Mouse (Mus musculus): ENCODE results near the gene Fam24a. TPM values are rescaled to one million over a fixed set of nuclear protein-coding genes. Genes with fewer than 3 reads are reported as not detected.

Fam24a gene
- not detected in 2 replicates for total RNA-seq (2014; rRNA removed)
- polyA plus RNA-seq (2015; fragmentation: Nextera tagmentation; extraction: Ambion mirVana): 0.29 and 0.44 TPM in 2 replicates

DNA sequence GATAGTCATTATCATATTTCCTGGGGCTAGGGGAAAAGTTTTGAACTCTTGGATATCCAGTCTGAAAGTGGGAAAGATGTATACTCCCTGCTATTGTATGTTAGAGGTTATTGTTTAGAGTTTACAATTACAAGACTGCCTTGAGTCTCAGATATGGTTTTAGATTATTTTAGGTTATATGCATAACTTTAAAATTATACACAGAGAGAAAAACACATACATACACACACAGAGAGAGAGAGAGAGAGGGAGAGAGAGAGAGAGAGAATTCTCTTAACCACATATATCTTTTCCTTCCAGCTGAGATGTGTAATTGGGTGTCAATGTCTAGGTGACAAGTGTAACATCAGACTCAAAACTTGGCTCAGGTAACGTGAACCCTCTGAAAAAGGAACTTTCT lies at the start of gene Fam24a:
TSS of gene Fam24a (plus strand) at position 301 of the 400 bp plus-strand sequence.
- no peak within 1 kb of the TSS for H3K27ac ChIP-seq
- H3K36me3 ChIP-seq (ENCODE audit: insufficient read depth, low read length): no peaks in the 10 kb centered on the region
- no peak within 1 kb of the TSS for H3K4me3 ChIP-seq (ENCODE audit: low read length)
- TF ChIP-seq CTCF (IDR thresholded peaks at IDR 0.05; ENCODE audit: low read depth): no peak
- no peaks in the 10 kb centered on the region for H3K9me3 ChIP-seq (ENCODE audit: low read length)
- H3K4me2 ChIP-seq (ENCODE audit: low read depth, low read length): no peak within 1 kb of the TSS
- H3K27me3 ChIP-seq (ENCODE audit: insufficient read depth, low read length): no peaks in the 10 kb centered on the region
- DNase-seq (ENCODE audit: low spot score): no peak
- WGBS: 51% methylated on average over 1 of the region's 1 CpGs
- no peak within 1 kb of the TSS for H3K9ac ChIP-seq (replicated peaks; ENCODE audit: low read length)
- no peaks in the 10 kb centered on the region for H3K4me1 ChIP-seq (ENCODE audit: insufficient read depth, low read length)
- no peak for ATAC-seq

DNA sequence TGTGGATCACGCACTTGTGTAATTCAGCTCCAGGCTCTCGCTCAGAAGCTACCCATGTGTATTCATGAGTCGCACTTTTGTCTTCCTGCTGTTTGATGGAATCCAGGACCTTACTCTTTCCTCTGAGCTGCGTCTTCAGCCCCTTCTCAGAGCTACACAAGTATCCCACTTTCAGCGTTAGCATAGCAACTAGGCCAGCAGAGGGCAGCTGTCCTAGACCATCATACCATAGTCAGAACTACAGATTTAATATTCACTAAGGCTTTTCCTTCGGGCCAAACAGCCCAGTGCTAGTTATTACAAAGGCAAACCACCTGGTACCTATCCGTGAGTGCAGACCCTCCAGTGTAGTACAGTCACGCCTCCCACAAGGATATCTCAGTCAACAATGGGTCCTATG lies 36.5 kb upstream of the Fam24a start:
- WGBS: 78% methylated on average over 8 of the region's 8 CpGs
- H3K27ac ChIP-seq: no peak overlapping the region
- peak; percentile 34 for TF ChIP-seq CTCF (IDR thresholded peaks at IDR 0.05; ENCODE audit: low read depth)
- no peaks in the 10 kb centered on the region for H3K27me3 ChIP-seq (ENCODE audit: insufficient read depth, low read length)
- H3K4me2 ChIP-seq (ENCODE audit: low read depth, low read length): no peak overlapping the region
- H3K36me3 ChIP-seq (ENCODE audit: insufficient read depth, low read length): no peaks in the 10 kb centered on the region
- ATAC-seq (no peak), DNase-seq (ENCODE audit: low spot score) (no peak)
- H3K9ac ChIP-seq (replicated peaks; ENCODE audit: low read length): no peak overlapping the region
- no peaks in the 10 kb centered on the region for H3K4me1 ChIP-seq (ENCODE audit: insufficient read depth, low read length)
- H3K9me3 ChIP-seq (ENCODE audit: low read length): no peaks in the 10 kb centered on the region
- no peak overlapping the region for H3K4me3 ChIP-seq (ENCODE audit: low read length)

DNA sequence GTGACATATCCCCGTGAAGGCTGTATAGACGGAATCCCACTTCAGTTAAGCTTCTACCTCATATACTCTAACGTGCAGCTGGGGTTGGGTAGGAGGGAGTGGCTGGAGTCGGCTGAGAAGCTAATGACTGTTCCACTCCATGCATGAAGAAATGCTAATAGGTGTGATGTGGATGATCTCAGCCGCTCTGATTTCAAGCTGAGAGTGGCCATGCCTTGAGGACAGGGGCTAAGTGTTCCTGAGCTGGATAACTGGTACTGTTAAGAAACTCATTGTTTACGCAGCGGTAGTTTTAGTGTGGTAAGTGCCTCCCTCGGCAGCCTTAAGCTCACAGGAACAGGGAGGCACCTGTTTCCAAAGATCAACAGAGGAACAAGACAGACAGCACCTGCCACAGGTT lies 30.3 kb upstream of the Fam24a start:
- H3K4me1 ChIP-seq (ENCODE audit: insufficient read depth, low read length): no peaks in the 10 kb centered on the region
- ATAC-seq (no peak), DNase-seq (ENCODE audit: low spot score) (no peak)
- H3K4me2 ChIP-seq (ENCODE audit: low read depth, low read length): no peak overlapping the region
- WGBS: 80% methylated on average over 8 of the region's 8 CpGs
- no peaks in the 10 kb centered on the region for H3K36me3 ChIP-seq (ENCODE audit: insufficient read depth, low read length)
- no peak overlapping the region for H3K27ac ChIP-seq
- H3K27me3 ChIP-seq (ENCODE audit: insufficient read depth, low read length): no peaks in the 10 kb centered on the region
- H3K4me3 ChIP-seq (ENCODE audit: low read length): no peak overlapping the region
- TF ChIP-seq CTCF (IDR thresholded peaks at IDR 0.05; ENCODE audit: low read depth): no peak
- H3K9ac ChIP-seq (replicated peaks; ENCODE audit: low read length): no peak overlapping the region
- no peaks in the 10 kb centered on the region for H3K9me3 ChIP-seq (ENCODE audit: low read length)

DNA sequence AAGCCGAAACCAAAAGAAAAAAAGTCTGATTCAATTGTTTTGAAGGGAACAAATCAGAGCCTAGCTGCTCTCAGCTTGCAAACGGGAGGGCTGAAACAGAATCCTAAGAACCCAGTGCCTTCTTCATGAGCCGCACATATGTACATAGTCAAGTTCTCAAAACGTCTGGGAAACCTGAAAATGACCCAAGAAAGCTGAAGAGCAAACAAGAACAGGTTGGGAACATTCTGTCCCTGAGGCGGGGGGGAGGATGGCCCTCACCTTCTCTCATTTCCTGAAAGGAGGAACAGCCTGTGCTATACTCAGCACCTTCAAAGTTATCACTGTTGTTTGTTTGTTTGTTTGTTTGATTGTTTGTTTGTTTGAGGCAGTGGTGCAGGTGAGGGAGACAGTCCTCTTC lies 26.9 kb upstream of the Fam24a start:
- H3K27ac ChIP-seq: no peak overlapping the region
- no peak for DNase-seq (ENCODE audit: low spot score)
- no peaks in the 10 kb centered on the region for H3K36me3 ChIP-seq (ENCODE audit: insufficient read depth, low read length)
- no peak overlapping the region for H3K4me3 ChIP-seq (ENCODE audit: low read length)
- 80% methylated on average over 5 of the region's 5 CpGs for WGBS
- H3K9me3 ChIP-seq (ENCODE audit: low read length): no peaks in the 10 kb centered on the region
- no peak overlapping the region for H3K4me2 ChIP-seq (ENCODE audit: low read depth, low read length)
- H3K27me3 ChIP-seq (ENCODE audit: insufficient read depth, low read length): no peaks in the 10 kb centered on the region
- no peak overlapping the region for H3K9ac ChIP-seq (replicated peaks; ENCODE audit: low read length)
- ATAC-seq: no peak
- TF ChIP-seq CTCF (IDR thresholded peaks at IDR 0.05; ENCODE audit: low read depth): no peak
- no peaks in the 10 kb centered on the region for H3K4me1 ChIP-seq (ENCODE audit: insufficient read depth, low read length)

DNA sequence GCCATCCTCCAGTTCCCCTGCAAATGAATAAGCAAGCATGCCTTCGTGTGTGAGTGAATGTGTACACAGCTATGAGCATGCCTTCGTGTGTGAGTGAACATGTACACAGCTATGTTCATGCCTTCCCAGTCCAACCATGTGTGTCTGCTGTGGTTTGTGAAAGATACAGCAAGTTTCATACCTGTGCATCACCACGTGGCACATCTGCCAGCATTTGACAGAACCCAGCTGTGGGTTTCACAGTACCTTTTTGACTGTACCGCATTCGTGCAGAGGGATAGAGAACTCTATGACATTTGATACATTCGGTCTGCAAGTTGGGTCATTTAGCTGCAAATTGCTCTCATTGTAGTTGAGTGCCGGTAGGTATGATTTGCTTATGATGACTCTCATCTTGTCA lies 19.2 kb upstream of the Fam24a start:
- no peak for DNase-seq (ENCODE audit: low spot score)
- no peaks in the 10 kb centered on the region for H3K4me1 ChIP-seq (ENCODE audit: insufficient read depth, low read length)
- ATAC-seq: no peak
- TF ChIP-seq CTCF (IDR thresholded peaks at IDR 0.05; ENCODE audit: low read depth): no peak
- no peak overlapping the region for H3K4me2 ChIP-seq (ENCODE audit: low read depth, low read length)
- WGBS: 87% methylated on average over 7 of the region's 7 CpGs
- no peaks in the 10 kb centered on the region for H3K9me3 ChIP-seq (ENCODE audit: low read length)
- no peak overlapping the region for H3K9ac ChIP-seq (replicated peaks; ENCODE audit: low read length)
- H3K27ac ChIP-seq: no peak overlapping the region
- no peak overlapping the region for H3K4me3 ChIP-seq (ENCODE audit: low read length)
- H3K27me3 ChIP-seq (ENCODE audit: insufficient read depth, low read length): no peaks in the 10 kb centered on the region
- no peaks in the 10 kb centered on the region for H3K36me3 ChIP-seq (ENCODE audit: insufficient read depth, low read length)

DNA sequence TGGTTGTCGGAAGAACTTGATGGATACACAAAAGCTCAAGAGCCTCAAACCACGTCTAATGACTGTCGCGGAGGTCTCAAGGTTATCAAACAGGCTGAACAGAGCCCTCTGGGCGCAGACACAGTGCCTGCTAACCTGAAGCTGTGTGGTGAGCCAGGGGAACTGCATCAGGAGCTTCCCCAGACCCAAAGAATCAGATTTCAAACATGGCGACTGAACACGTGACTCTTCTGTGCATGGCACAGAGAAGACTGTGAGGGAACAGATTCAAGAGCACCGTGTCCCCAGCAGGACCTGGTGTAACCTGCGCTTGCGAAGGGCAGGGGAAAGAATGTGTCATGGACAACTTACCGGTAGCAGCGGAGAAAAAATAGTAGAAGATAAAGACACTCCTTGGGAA lies 16.1 kb upstream of the Fam24a start:
- no peaks in the 10 kb centered on the region for H3K4me1 ChIP-seq (ENCODE audit: insufficient read depth, low read length)
- no peak overlapping the region for H3K27ac ChIP-seq
- H3K9me3 ChIP-seq (ENCODE audit: low read length): no peaks in the 10 kb centered on the region
- no peaks in the 10 kb centered on the region for H3K27me3 ChIP-seq (ENCODE audit: insufficient read depth, low read length)
- WGBS: 77% methylated on average over 12 of the region's 12 CpGs
- no peak overlapping the region for H3K4me3 ChIP-seq (ENCODE audit: low read length)
- no peak for TF ChIP-seq CTCF (IDR thresholded peaks at IDR 0.05; ENCODE audit: low read depth)
- no peak overlapping the region for H3K4me2 ChIP-seq (ENCODE audit: low read depth, low read length)
- DNase-seq (ENCODE audit: low spot score): no peak
- no peaks in the 10 kb centered on the region for H3K36me3 ChIP-seq (ENCODE audit: insufficient read depth, low read length)
- H3K9ac ChIP-seq (replicated peaks; ENCODE audit: low read length): no peak overlapping the region
- ATAC-seq: no peak

DNA sequence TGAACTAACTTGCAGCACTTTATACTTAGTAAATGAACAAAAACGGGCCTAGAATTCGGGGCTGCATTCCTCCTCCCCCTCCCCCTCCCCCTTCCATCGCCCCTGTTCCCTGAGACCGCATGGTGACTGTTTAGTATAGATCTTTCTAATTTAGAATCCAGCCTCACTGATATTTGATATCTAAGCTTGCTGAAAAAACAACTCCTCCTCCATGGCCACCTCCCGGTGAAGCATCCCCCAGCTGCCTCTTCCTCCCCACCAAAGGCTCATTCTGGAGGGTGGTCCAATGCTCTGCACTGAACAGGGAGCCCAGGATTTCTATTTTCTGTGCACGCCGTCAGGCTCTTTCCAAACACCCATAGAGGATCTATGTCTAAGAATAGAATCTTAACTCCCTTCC lies 15.3 kb upstream of the Fam24a start:
- no peak overlapping the region for H3K27ac ChIP-seq
- no peak overlapping the region for H3K4me3 ChIP-seq (ENCODE audit: low read length)
- H3K36me3 ChIP-seq (ENCODE audit: insufficient read depth, low read length): no peaks in the 10 kb centered on the region
- TF ChIP-seq CTCF (IDR thresholded peaks at IDR 0.05; ENCODE audit: low read depth): no peak
- H3K4me2 ChIP-seq (ENCODE audit: low read depth, low read length): no peak overlapping the region
- DNase-seq (ENCODE audit: low spot score) (no peak), ATAC-seq (no peak)
- H3K27me3 ChIP-seq (ENCODE audit: insufficient read depth, low read length): no peaks in the 10 kb centered on the region
- H3K4me1 ChIP-seq (ENCODE audit: insufficient read depth, low read length): no peaks in the 10 kb centered on the region
- H3K9ac ChIP-seq (replicated peaks; ENCODE audit: low read length): no peak overlapping the region
- 85% methylated on average over 5 of the region's 7 CpGs for WGBS
- no peaks in the 10 kb centered on the region for H3K9me3 ChIP-seq (ENCODE audit: low read length)
